Mouse (Mus musculus) cerebellum, adult 2 months (tissue): ENCODE measurements around the gene Fam129a.

Source experiments
- CTCF ChIP-seq: fragments of 200-500 bp; IDR thresholded peaks from 2 replicates; pipeline ENCODE4 v1.5.1; 2011; ENCODE audit warnings: low read depth, mild to moderate bottlenecking, control low read depth, low read length, moderate library complexity, borderline replicate concordance; ENCODE audit not compliant: insufficient read depth
- POLR2A ChIP-seq: fragments of 200-500 bp; IDR thresholded peaks from 2 replicates; pipeline ENCODE4 v1.6.1; 2011; ENCODE audit warnings: low read length, control low read depth, borderline replicate concordance; ENCODE audit not compliant: insufficient read depth

DNA sequence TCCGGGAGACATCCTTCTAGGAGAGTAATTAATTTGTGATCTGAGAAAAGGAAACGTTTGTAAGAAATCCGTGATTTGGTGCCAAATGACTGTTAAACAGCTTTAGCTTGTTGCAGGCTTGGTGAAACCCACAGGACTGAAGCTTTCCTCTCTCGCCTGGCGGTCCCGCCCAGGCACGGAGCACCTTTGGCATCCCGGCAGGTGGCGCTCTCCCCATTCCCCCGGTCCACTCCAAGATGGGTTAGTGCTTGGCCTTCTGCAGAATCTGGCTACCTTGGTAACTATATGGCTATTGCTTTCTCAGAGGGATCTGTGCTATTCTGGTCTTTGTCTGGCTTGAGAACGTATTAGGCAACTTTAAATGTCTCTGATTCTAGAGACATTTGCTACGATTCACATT, 6.6 kb upstream of the Fam129a start:
- TF ChIP-seq CTCF: peak; percentile 79
- no peak for TF ChIP-seq POLR2A
